Mouse (Mus musculus) ES-E14 (cell line): ENCODE measurements around the gene Adcy7.

Source experiments
- CHD2 ChIP-seq: IDR thresholded peaks from 2 replicates; pipeline ENCODE4 v1.6.1; 2014; ENCODE audit warnings: mild to moderate bottlenecking, low read depth, low read length, inconsistent platforms
- MAFK ChIP-seq: IDR thresholded peaks from 2 replicates; pipeline ENCODE4 v1.6.1; 2014; ENCODE audit warnings: mild to moderate bottlenecking, low read depth, low read length, inconsistent platforms; ENCODE audit not compliant: insufficient read depth
- ZC3H11A ChIP-seq: IDR thresholded peaks from 2 replicates; pipeline ENCODE4 v1.6.1; 2012; ENCODE audit warnings: low read depth, mild to moderate bottlenecking, inconsistent platforms, low read length, borderline replicate concordance
- ZNF384 ChIP-seq: IDR thresholded peaks from 2 replicates; pipeline ENCODE4 v1.6.1; 2012; ENCODE audit warnings: low read depth, low read length, inconsistent platforms

DNA sequence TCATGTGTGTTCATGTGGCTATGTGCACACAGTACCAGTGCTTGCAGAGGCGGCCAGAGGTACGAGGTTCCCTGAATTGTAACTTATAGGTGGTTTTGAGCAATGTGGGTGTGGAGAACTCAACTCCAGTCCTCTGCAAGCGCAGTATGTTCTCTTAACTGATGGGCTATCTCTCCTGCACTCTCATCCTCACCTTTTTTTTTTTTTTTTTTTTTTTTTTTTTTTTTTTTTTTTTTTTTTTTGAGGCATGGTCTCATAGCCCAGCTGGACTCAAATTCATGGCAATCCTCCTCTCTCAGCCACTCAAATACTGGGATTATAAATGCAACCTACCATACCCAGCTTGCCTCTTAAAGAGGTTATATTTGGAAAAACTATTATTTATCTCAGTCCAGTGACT, 58.6 kb downstream of the Adcy7 start:
- no peak for TF ChIP-seq ZNF384
- no peak for TF ChIP-seq MAFK
- TF ChIP-seq ZC3H11A, result no peak
- TF ChIP-seq CHD2, result no peak
